Mouse (Mus musculus): ENCODE measurements around the gene Nup93. TPM values are rescaled to one million over a fixed set of nuclear protein-coding genes. Genes with fewer than 3 reads are reported as not detected.

Nup93 gene
- polyA plus RNA-seq, 1 experiment from 2014 or later, result 58.4 TPM

GRCm38 (mm10) chr8:94240240-94240751 lies 25.9 kb downstream of the Nup93 start:
- Histone ChIP-seq H3K4me2 (ENCODE audit: low read depth, low read length) (no peak overlapping the region), H3K36me3 (ENCODE audit: control insufficient read depth, insufficient read depth, low read length) (no peaks in the 10 kb centered on the region), H3K4me3 (ENCODE audit: low read depth, low read length) (no peak overlapping the region), H3K27ac (ENCODE audit: low read depth, low read length) (no peak overlapping the region), H3K9me3 (ENCODE audit: control insufficient read depth, low read length) (no peaks in the 10 kb centered on the region), H3K4me1 (ENCODE audit: control insufficient read depth, insufficient read depth, low read length) (no peaks in the 10 kb centered on the region), H3K9ac (replicated peaks; ENCODE audit: low read depth, low read length) (no peak overlapping the region), H3K27me3 (ENCODE audit: control insufficient read depth, insufficient read depth, low read length) (no peaks in the 10 kb centered on the region)
- ATAC-seq (ENCODE audit: low read depth), result no peak
- WGBS, result 94% methylated on average over 4 of the region's 4 CpGs

DNA sequence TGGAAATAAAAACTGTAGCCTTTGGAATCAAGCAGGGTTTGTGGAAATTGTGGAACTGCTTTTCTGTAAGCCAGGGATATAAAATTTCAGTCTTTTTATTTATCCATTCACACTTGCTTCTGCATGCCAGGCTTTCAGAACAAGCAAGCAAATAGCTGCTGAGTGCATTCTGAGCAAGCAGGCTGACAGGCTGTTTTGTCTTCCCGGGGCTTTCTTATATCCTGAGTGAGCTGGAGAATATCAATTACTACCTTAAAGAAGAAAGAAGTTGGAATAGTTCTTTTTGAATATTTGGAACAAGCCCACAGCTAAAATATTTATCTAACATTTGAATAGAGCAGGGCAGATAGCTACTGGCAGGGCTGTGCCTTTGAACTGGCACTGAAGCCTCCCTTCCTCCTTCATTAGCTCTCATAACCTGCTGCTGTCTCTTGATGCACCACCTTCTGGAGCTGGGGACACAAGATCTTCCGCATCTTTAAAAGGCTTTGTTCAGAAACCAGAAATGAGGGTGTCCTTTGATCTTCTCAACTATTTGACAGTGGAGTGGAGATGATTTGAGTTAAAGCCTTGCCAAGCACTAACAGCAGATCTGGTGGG lies 35.6 kb downstream of the Nup93 start:
- Histone ChIP-seq H3K27ac (ENCODE audit: low read depth, low read length) (no peak overlapping the region; the same call in 1 of the 2 replicates), H3K27me3 (ENCODE audit: control insufficient read depth, insufficient read depth, low read length) (no peaks in the 10 kb centered on the region), H3K9me3 (ENCODE audit: control insufficient read depth, low read length) (no peaks in the 10 kb centered on the region), H3K9ac (replicated peaks; ENCODE audit: low read depth, low read length) (no peak overlapping the region), H3K4me2 (ENCODE audit: low read depth, low read length) (no peak overlapping the region), H3K36me3 (ENCODE audit: control insufficient read depth, insufficient read depth, low read length) (no peaks in the 10 kb centered on the region), H3K4me3 (ENCODE audit: low read depth, low read length) (no peak overlapping the region), H3K4me1 (ENCODE audit: control insufficient read depth, insufficient read depth, low read length) (no peaks in the 10 kb centered on the region)
- WGBS, result 64% methylated on average over 2 of the region's 2 CpGs
- no peak for ATAC-seq (ENCODE audit: low read depth)

- Histone ChIP-seq H3K9me3 (ENCODE audit: control insufficient read depth, low read length) (no peaks in the 10 kb centered on the region), H3K9ac (replicated peaks; ENCODE audit: low read depth, low read length) (no peak overlapping the region), H3K27ac (ENCODE audit: low read depth, low read length) (peak overlapping the region; percentile 22; the same call in 1 of the 2 replicates), H3K36me3 (ENCODE audit: control insufficient read depth, insufficient read depth, low read length) (no peaks in the 10 kb centered on the region), H3K4me3 (ENCODE audit: low read depth, low read length) (no peak overlapping the region), H3K27me3 (ENCODE audit: control insufficient read depth, insufficient read depth, low read length) (no peaks in the 10 kb centered on the region), H3K4me2 (ENCODE audit: low read depth, low read length) (no peak overlapping the region), H3K4me1 (ENCODE audit: control insufficient read depth, insufficient read depth, low read length) (no peaks in the 10 kb centered on the region)
- WGBS, result 64% methylated on average over 6 of the region's 6 CpGs
- no peak for ATAC-seq (ENCODE audit: low read depth)
Observed at GRCm38 (mm10) chr8:94258881-94259280, 44.5 kb downstream of the Nup93 start.

- Histone ChIP-seq H3K4me2 (ENCODE audit: low read depth, low read length) (no peak overlapping the region), H3K27me3 (ENCODE audit: control insufficient read depth, insufficient read depth, low read length) (no peaks in the 10 kb centered on the region), H3K27ac (ENCODE audit: low read depth, low read length) (no peak overlapping the region), H3K9me3 (ENCODE audit: control insufficient read depth, low read length) (no peaks in the 10 kb centered on the region), H3K4me1 (ENCODE audit: control insufficient read depth, insufficient read depth, low read length) (peaks cover 6% of the 10 kb centered on the region), H3K4me3 (ENCODE audit: low read depth, low read length) (no peak overlapping the region), H3K9ac (replicated peaks; ENCODE audit: low read depth, low read length) (no peak overlapping the region), H3K36me3 (ENCODE audit: control insufficient read depth, insufficient read depth, low read length) (no peaks in the 10 kb centered on the region)
- WGBS, result 70% methylated on average over 3 of the region's 3 CpGs
- ATAC-seq (ENCODE audit: low read depth), result no peak
Observed at GRCm38 (mm10) chr8:94262626-94263297, 48.4 kb downstream of the Nup93 start.

DNA sequence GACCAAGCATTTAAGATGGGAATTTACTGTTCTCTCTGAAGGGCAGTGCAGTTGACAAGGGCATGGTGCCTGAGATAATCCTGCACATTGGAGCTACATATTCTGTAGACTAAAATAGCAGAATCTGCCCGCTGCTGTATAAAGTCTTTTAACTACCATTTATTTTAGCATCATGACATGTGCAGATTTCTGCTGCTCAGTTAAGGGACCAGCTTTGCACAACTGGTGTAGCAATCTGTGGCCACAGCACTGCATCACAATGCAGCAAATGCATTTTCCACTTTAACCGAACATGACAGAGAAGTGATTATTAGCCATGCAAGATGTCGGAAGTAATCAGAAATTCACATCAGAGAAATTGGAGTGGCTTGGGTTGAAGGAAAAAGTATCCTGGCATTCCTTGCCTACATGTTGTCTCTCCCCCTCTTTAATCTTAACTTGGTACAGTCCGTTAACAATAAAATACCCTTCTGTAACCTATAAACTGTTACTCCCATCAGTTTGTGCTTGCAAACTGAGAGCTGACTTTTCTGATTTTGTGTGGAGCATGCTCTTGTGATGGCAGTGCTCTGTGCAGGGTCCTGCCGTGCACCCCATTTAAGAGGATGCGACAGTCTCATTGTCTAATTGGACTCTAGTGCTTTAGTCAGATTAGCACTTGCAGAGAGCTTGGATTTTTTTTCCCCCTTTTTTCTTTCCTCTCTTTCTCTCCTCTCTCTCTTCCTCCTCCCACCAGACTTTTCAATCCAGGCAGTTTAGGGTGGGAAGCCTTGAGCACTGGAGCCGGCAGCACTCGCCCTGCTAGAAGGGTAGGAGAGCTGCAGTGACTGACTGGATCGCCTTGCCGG lies 52.2 kb downstream of the Nup93 start:
- H3K9me3 ChIP-seq (ENCODE audit: control insufficient read depth, low read length), result no peaks in the 10 kb centered on the region
- ATAC-seq (ENCODE audit: low read depth), result peak; percentile 77; the same call in 1 of the 2 replicates
- peak overlapping the region; percentile 17 for H3K9ac ChIP-seq (replicated peaks; ENCODE audit: low read depth, low read length)
- peaks cover 6% of the 10 kb centered on the region for H3K4me1 ChIP-seq (ENCODE audit: control insufficient read depth, insufficient read depth, low read length)
- H3K27ac ChIP-seq (ENCODE audit: low read depth, low read length), result peak overlapping the region; percentile 35
- H3K4me3 ChIP-seq (ENCODE audit: low read depth, low read length), result peak overlapping the region; percentile 31
- H3K27me3 ChIP-seq (ENCODE audit: control insufficient read depth, insufficient read depth, low read length), result no peaks in the 10 kb centered on the region
- H3K36me3 ChIP-seq (ENCODE audit: control insufficient read depth, insufficient read depth, low read length), result no peaks in the 10 kb centered on the region
- peak overlapping the region; percentile 3 for H3K4me2 ChIP-seq (ENCODE audit: low read depth, low read length)
- WGBS, result 37% methylated on average over 10 of the region's 10 CpGs

- peak; percentile 51; the same call in 1 of the 2 replicates for ATAC-seq (ENCODE audit: low read depth)
- Histone ChIP-seq H3K4me3 (ENCODE audit: low read depth, low read length) (peak overlapping the region; percentile 18), H3K9me3 (ENCODE audit: control insufficient read depth, low read length) (no peaks in the 10 kb centered on the region), H3K4me2 (ENCODE audit: low read depth, low read length) (peak overlapping the region; percentile 33), H3K27me3 (ENCODE audit: control insufficient read depth, insufficient read depth, low read length) (no peaks in the 10 kb centered on the region), H3K27ac (ENCODE audit: low read depth, low read length) (0 out of 2 replicates have a peak overlapping the region, but pooled peaks have one; percentile 46), H3K4me1 (ENCODE audit: control insufficient read depth, insufficient read depth, low read length) (peaks cover 6% of the 10 kb centered on the region), H3K9ac (replicated peaks; ENCODE audit: low read depth, low read length) (peak overlapping the region; percentile 28; the same call in 1 of the 2 replicates), H3K36me3 (ENCODE audit: control insufficient read depth, insufficient read depth, low read length) (no peaks in the 10 kb centered on the region)
- 76% methylated on average over 3 of the region's 3 CpGs for WGBS
Observed at GRCm38 (mm10) chr8:94268359-94268890, 54.1 kb downstream of the Nup93 start.

GRCm38 (mm10) chr8:94270309-94270708 lies 55.9 kb downstream of the Nup93 start:
- no peak overlapping the region for H3K4me3 ChIP-seq (ENCODE audit: low read depth, low read length)
- H3K27me3 ChIP-seq (ENCODE audit: control insufficient read depth, insufficient read depth, low read length), result no peaks in the 10 kb centered on the region
- peak overlapping the region; percentile 23; the same call in 1 of the 2 replicates for H3K4me2 ChIP-seq (ENCODE audit: low read depth, low read length)
- no peak overlapping the region for H3K9ac ChIP-seq (replicated peaks; ENCODE audit: low read depth, low read length)
- ATAC-seq (ENCODE audit: low read depth), result no peak
- H3K4me1 ChIP-seq (ENCODE audit: control insufficient read depth, insufficient read depth, low read length), result peaks cover 6% of the 10 kb centered on the region
- no peaks in the 10 kb centered on the region for H3K36me3 ChIP-seq (ENCODE audit: control insufficient read depth, insufficient read depth, low read length)
- WGBS, result 96% methylated on average over 7 of the region's 7 CpGs
- H3K27ac ChIP-seq (ENCODE audit: low read depth, low read length), result no peak overlapping the region
- no peaks in the 10 kb centered on the region for H3K9me3 ChIP-seq (ENCODE audit: control insufficient read depth, low read length)

GRCm38 (mm10) chr8:94271102-94271501 lies 56.7 kb downstream of the Nup93 start:
- ATAC-seq (ENCODE audit: low read depth), result no peak
- H3K4me2 ChIP-seq (ENCODE audit: low read depth, low read length), result no peak overlapping the region

More at GRCm38 (mm10) chr8:94271102-94271501, 56.7 kb downstream of the Nup93 start:
- Histone ChIP-seq H3K4me1 (ENCODE audit: control insufficient read depth, insufficient read depth, low read length) (peaks cover 5% of the 10 kb centered on the region), H3K9ac (replicated peaks; ENCODE audit: low read depth, low read length) (no peak overlapping the region), H3K9me3 (ENCODE audit: control insufficient read depth, low read length) (no peaks in the 10 kb centered on the region), H3K4me3 (ENCODE audit: low read depth, low read length) (no peak overlapping the region), H3K27me3 (ENCODE audit: control insufficient read depth, insufficient read depth, low read length) (no peaks in the 10 kb centered on the region), H3K36me3 (ENCODE audit: control insufficient read depth, insufficient read depth, low read length) (no peaks in the 10 kb centered on the region), H3K27ac (ENCODE audit: low read depth, low read length) (no peak overlapping the region)
- WGBS, result 86% methylated on average over 7 of the region's 7 CpGs

All from neural tube, embryonic 14.5 days (tissue).